Mouse (Mus musculus) liver, adult 2 months (tissue): ENCODE measurements at regions not wholly inside any gene's neighbourhood (a gene's known extent, or its start where the extent isn't known, plus 50 kb on each side); places are given as distances from the start of the nearest gene placed in this dataset.

Experiments
- CTCF ChIP-seq: fragments of 200-500 bp; IDR thresholded peaks from 2 replicates; pipeline ENCODE4 v1.5.1; 2011; ENCODE audit warnings: low read depth, low read length, control low read depth
- POLR2A ChIP-seq: fragments of 200-500 bp; IDR thresholded peaks from 2 replicates; pipeline ENCODE4 v1.6.1; 2011; ENCODE audit warnings: low read length, control low read depth; ENCODE audit not compliant: insufficient read depth; ENCODE audit errors: extremely low read depth

DNA sequence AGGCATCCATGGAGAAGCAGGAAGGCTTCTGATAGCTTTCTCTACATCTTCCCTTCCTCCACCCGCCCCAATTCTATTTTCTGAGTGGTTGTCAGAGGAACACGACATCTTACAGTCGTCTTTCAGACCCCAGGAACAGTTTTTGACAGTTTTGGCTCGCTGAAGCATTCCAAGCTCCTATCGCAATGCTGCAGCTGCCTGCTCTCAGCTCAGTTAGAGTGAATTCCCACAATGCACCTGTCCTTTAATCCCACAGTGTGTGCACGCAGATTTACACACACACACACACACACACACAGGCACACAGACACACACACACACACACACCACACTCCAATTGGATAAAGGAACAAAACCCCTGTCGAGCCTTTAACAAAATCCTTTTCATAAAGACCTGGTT, 290.4 kb downstream of the Sv2b start:
- TF ChIP-seq CTCF (no peak), POLR2A (no peak)
